Mouse (Mus musculus): ENCODE measurements around the gene Hydin.
A peak's percentile ranks its signal among the peaks of the same experiment; 100 is the strongest.

Gene Hydin

DNA sequence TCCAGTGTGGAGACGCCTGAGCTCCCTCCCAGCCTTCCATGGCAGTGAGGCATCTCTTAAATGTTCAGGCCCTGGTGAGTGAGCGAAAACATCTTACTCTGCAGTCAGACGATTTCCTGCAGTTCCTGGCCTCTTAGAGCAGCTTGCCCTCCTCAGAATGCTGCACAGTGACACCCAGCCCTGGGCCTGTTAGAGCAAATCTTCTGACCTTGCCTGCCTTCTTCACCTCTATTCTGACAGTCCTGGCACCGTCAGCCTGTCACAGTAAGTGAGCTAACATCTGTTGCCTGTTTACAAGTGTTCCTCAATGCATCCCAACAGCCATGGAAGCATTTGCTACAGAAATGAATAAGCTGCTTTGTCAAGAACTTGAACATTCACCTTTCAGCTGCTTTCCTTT is 376.4 kb downstream of the Hydin start:
- peak; percentile 61 for DNase-seq

DNA sequence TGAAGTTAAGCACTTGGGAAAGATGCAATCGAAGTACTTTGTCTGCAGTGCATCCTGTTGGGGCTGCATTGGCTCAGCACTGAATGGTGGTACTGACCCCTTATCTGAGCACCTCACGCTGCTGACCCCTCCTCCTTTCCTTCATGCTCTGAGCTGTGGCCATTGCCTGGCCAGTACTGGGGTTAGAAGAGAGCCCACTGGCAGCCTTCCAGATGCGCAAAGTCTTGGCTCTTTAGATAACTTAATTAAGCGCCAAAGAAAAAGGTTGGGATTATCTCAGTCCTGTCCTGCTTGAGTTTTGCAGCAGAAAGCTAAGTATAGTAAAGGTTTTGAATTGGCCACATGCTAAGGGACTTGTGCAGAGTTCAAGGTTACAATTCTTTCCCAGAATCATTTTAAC is 377.6 kb downstream of the Hydin start:
- DNase-seq, result no peak

DNA sequence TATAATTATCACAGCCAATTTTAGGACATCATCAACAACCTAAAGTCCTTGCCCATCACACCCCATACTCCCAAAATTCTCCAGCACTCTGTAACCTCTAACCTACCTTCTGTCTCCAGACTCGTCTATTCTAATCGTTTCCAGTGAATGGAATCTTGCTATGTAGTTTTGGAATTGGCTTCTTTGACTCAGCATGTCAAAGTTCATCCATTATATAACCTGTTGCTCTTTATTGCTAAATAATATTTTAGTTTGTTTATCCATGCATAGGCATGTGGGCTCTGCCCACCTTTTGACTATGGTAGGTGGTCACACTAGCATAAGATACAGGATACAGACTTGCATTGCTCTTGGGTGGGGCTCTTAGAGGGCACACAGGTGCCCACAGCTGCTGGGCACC is 378.1 kb downstream of the Hydin start:
- no peak for DNase-seq

DNA sequence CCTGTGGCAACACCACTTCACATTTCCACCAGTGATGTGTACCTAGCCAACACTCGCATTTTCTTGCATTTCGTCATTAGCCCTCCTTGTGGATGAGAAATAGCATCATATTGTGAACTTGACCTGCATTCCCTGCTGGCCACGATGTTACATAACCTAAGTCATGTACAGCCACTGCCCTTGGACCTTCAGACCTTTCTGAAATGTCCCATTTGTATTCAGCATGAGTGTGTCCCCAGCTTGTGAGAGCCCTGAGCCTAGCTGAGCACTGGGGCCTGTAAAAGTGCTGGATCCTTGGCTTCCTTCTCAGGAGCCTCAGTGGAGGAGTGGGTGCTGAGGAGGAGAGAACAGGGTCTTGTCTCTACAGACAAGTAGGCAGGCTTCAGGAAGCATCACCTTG is 378.6 kb downstream of the Hydin start:
- DNase-seq, result no peak

DNA sequence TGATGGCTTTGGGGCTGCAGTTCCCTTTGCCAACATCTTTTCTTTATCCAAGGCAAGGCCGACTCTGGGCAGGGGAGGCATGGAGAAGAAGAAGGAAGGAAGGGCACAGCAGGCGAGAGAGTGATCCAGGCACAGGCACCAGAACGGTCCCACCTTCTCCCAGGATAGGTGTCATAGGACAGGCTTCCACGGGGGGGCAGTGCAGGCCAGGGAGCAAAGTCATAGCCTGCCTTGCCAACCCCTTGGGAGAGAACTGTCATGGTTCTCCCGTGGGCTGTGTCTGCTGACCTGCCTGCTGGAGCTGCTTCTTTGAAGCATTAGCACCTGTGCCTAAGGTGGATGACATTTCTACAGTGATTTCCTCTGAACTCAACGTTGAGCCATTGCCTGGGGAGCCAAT is 379.3 kb downstream of the Hydin start:
- DNase-seq, result peak; percentile 86

DNA sequence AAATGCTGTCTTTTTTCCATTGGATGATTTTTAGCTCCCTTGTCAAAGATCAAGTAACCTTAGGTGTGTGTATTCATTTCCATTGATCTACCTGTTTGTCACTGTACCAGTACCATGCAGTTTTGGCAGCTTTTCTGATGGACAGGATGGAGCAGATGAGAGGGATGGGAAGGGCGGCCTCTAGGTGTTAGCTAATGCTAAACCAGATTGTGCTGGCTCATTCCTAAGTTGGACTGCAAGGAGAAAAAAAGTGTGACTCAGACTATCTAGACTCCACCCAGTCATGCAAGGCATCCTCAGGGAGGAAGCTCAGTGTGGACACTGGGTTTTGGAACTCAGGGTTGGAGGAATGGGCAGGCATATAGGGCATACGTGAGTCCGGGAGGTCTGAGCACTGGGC is 381.8 kb downstream of the Hydin start:
- no peak for DNase-seq

DNA sequence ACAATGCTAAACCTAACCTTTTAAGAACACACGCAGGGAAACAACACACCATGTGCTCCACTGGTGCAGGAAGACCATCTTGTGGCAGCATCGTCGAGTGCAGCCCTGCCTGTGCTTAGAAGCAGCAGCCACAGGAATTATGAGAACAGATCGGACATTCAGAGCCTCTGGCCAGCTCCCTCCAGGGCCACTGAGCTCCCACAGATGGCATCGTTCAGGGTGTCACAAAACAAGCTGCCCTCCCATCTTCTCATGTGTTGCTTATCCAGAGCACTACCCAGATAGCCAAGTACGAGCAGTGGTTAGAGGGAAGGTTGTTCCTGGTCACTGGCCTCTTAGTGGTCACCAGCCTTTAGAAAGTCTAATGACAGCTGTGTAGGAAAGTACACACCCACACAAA is 382.5 kb downstream of the Hydin start:
- DNase-seq, result no peak

DNA sequence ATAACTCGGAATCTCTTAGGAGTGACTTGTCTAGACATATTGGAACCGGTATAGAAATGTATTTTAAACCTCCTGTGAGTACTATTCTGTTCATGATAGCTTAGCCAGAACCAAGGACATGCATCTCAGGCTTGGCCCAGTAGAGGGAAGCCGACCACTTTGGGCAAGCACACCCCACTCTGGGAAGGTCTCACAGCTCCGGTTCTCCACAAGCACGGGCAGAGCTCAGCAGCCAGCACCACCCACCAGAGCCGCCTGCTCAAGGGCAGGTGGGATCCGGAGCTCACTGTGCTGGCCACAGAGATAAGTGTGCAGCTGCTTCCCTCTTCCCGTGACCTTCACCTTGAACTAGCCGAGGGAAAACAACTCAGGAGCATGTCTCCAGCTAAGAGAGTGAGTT is 384.1 kb downstream of the Hydin start:
- DNase-seq, result peak; percentile 41

DNA sequence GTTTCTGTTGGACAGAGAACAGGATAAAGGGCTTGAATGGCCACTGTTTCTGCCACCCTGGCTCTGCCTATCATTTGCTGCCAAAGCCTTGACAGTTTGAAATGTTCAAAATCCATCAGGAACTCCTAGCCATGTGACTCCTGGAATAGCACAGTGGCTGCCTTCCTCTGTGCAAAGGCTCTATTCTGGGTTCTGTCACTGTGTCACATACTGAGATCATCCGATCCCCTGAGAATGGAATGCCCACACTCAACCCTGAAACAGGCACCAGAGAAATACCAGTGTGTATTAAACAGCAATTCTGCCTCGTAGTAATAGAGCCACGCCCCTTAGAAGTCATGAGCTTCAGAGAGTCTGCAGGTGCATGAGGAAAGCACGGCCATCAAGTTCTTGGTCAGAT is 385.1 kb downstream of the Hydin start:
- DNase-seq, result no peak

DNA sequence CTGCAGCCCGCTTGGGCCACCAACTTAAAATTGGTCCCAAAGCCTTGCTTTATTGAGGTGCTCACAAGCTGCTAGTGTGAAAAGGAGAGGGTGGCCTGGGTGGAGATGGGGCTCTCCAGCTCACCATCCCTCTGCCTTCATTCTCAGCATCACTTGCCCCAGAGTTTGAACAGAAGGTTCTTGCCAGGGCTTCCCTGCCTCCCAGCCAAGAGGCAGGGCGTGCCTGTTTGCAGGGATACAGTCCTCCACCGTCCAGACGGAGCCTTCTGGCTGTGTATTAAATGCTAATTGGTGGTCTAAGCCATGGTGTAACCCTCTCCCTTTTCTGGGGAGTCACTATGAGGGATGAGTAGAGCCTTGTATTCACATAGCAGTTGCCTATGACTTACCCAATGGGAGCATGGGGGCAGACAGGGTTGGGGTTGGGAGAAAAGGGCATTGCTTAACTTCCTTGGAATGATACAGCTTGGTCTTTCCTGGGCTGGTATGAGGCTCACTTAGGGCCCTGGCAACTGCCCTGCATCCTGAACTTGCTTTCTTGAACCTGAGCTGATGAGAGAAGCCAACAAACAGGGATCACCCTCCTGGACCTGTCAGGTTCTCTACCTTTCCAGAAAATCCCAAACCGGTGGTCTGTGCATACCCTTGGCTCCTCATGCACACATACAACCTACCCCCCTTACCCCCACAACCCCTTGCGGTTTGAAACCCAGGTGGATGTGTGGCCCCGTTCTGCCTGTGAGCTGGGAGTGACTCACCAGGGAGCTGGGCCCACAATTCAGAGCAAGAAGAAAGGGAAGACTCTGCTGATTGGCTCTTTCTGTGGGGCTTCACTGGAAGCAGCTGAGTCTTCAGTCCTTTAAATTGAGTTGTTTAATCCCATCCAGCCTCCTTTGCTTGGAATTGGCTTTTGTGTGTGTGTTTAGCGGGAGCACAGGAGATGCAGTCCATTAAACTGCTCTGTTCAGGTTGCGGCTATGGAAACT is 387.6 kb downstream of the Hydin start:
- DNase-seq, result no peak

DNA sequence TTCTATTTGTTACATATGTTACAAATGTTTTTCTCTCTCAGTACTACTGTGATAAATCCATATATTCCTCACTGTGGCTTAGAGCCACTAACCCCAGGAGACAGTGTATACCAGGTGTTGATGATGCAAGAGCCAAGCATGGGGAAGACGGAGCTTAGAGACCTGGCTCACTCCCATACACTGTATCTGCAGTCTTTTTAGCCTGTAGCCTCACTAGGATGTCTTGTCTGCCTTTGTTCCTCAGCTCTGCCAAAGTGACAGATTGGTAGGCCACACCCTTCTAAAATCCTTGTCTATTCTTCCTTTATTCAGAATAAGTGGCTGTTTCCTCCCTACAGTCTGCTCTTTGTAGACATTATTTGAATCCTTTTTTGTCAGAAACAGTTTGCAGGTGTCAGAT is 389.1 kb downstream of the Hydin start:
- DNase-seq, result no peak

DNA sequence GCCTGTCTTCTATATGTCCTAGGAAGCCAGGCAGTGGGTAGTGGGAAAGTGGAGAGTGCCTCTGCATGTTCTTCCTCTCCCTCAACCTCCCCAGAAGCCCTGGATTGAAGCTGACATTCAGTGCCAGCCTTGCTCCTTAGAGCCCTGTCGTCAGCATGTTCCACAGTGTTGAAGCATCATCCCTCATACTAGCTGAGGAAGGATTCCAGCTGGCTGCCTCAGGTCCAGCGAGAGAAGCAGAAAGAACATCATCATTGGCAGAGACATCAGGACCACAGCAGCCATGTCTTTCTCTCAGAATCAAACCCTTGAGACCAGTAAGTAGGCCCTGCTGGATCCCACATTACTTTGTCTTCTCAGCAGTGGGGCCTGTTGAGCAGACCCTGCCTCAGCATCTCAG is 390.9 kb downstream of the Hydin start:
- DNase-seq, result no peak
